Mouse (Mus musculus): ENCODE results near the gene Pdia4.
"Not testable (repeated sequence)": the region's sequence is repeated elsewhere in the genome, so short reads cannot be mapped to it uniquely, and the experiment has no call there.

Gene Pdia4

DNA sequence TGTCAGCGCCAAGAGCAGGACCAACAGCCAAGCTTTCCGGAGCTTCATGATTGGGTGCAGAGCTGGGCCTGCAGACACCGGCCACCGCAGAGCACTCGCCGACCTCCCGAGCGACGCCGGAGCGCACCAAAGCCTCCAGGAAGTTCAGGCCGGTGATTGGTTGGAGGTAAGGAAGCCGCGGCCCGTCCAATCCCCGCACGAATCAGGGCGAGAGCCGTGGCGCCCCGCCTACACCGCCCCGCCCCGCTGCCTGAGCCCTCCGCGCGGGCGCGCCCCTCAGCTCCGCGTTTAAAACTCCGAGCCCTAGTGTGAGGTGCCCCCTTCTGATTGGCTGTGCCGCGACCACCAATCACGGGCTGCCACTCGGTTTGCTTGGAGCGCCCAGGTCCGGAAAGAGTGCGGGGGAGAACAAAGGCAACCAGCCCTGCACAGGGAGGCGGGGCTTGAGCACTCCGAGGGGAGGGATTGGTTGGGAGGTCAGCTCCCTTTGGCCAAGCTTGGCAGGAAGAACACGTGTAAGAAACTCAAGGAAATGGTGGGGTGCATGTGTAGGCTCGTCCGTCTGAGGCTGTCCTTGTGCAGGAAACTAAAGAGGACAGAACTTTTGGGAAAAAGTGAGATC, at the start of gene Pdia4:
Gene Pdia4 (minus strand): TSS at position 174 of the 622 bp plus-strand sequence.
- peak; percentile 97 to 98 for DNase-seq (ENCODE audit: low spot score in 2 of 2)

DNA sequence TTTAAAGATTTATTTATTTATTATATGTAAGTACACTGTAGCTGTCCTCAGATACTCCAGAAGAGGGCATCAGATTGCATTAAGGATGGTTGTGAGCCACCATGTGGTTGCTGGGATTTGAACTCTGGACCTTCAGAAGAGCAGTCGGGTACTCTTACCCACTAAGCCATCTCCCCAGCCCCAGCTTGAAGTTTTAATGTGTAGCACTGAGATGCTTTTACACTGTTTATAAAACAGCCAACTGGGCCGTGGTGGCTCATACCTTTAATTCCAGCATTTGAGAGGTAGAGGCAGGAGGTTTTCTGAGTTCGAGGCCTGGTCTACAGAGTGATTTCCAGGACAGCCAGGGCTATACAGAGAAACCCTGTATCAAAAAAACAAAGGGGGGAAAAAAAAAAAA, 44.5 kb upstream of the Pdia4 start:
- DNase-seq (ENCODE audit: low spot score in 2 of 2): not testable (repeated sequence)

DNA sequence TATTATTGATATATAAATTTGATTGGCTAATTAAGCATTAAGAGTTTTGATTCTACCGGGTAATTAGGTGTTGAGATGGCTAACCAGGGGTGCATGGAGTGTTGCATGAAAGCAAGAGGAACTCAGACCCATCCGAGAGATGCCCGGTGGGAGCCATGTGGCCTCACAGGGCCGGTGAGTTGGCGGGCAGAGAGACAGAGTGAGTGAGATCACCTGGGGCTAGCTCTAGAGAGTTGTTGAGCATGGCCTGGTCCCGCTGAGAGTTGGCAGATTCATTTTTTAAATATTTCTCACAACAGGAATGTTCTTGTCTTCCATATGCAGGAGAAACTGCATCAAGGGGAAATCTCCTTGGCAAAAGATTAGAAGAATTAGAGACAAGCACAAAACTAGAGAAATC, 44.0 kb upstream of the Pdia4 start:
- DNase-seq (ENCODE audit: low spot score in 2 of 2): no peak

DNA sequence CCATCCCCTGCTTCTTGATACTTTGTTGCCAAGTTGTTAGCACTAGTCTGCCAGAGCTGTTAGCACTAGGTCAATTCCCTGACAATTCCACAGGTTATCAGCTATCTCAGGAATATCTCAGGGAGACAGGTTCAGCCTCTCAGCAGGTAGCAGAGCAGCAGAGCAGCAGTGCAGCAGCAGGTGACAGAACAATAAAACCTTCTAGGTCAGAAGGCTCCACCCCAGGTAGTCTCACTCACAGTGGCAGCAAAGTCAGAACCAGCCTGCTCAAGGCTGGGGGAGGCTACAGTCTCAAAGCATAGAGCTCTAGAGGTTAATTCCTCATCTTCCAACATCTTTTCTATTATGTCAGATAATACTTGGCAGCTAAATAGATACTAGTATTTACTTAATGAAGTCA, 32.5 kb upstream of the Pdia4 start:
- no peak for DNase-seq (ENCODE audit: low spot score in 2 of 2)

DNA sequence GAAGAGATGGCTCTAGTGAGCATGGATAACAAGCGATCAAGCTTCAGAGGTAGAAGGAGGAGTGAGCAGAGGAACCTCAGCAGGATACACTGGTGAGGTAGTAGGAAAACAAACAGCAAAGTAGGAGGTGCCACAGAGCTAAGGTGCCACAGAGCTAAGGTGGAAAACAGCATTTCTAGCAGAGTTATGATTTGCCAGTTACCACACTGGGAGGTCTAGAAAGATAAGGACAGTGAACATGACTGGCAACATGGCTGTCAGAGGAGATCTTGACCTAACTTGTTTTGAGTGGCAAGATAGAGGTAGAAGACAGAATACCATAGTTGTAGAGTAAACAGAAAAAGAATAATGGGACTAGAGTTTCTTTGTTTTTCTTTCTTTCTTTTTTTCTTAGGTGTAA, 29.1 kb upstream of the Pdia4 start:
- DNase-seq (ENCODE audit: low spot score in 2 of 2): no peak

DNA sequence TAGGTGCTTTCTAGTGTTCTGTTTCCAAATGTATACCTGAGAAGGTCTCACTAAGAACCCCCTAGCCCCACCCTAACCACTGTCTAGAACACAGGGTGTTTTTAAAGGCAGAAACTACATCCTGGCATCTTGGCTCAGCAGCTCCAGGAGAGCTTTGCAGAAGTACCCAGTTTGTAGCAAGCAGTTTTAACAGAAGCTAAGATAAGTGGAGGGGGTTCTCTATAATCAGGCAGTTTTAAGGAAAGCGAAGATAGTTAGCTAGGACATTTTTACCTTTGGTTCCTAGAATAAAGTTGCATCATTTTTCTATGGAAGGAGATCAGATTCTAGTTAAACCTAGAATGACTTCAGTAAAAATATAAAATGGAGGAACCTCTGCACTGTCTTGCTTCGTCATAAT, 28.6 kb upstream of the Pdia4 start:
- no peak for DNase-seq (ENCODE audit: low spot score in 2 of 2)

DNA sequence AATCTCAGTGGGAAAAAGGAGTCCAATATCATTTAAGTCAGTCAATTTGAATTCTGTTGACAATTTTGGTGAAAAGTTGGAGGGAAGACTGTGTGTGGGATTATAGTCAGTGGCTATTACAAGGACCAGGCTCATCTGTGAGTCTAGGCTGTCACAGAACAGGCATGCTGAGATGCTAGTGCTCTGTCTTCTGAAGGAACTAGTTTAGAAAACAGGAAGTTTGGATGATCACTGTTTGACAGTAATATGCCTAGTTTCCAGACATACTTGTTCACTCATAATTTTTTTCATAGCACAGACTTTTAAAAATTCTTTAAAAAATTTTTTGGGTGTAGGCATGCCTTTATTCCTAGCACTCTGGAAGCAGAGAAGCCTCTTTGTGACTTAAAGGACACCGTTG, 27.8 kb upstream of the Pdia4 start:
- no peak for DNase-seq (ENCODE audit: low spot score in 2 of 2)

DNA sequence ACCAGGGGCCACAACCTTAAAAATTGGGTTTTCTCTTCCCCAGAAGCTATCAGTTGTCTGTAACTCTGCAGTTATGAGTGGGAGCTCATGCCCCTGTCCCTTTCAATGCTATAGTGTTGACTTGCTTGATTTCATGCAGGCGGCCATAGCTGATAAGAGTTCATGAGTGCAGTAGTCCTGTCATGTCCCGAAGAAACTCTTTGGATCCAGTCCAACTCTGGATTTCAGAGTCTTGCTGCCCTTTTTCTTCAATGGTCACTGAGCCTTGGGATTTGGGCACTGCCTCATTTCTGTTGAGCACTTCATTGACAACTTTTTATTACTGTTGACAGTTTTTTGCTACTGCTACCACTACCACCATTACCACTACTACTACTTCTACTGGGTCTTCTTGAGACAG, 24.4 kb upstream of the Pdia4 start:
- DNase-seq (ENCODE audit: low spot score in 2 of 2): no peak

DNA sequence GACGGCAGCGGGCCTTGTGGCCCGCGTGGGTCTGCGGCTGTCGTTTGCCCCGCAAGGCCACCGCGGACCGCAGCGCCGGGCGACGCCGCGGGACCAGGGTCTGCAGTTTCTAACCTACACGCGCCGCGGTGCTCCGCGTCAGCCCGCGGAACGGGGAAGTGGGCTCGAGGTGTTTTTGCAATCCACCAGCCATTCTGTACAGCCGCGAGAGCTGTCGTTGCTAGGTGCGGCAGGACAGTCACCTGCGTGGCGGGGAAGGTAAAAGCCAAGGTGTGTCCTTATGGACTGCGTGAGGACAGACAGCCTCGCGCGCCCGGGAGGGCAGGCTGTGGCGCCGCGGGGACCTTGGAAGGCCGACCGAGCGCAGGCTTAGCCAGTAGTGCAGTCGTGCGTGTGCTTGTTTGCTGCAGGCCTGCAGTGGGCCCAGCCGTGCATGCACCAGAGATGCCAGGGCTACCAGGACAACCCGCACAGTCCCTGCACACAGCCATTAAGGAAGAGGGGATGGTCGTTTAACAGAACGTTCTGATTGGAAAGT, 22.8 kb upstream of the Pdia4 start:
- DNase-seq (ENCODE audit: low spot score in 2 of 2): peak; percentile 41 to 43

DNA sequence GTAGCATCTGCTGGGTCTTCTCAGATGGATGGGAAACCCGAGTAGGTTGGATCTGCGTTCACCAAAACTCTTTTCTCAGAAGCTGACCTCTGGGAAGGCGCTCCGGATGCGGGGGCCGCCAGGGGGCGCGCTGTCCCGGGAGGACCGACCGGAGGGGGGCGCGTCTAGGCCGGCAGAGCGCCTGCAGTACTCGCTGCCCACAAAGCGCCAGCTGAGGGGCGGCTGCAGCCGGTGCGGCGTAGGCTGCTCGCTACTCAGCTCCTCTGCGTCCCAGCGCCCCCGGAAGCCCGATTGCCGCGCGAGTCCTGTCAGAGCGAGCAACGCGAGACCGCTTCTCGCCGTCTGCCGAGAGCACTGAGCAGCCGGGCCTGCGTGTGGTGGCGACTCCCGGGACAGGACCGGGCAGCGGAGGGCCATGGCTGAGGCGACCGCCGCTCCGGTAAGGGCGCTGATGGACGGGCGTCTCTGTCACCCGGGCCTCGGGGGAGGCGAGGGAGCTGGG, 22.3 kb upstream of the Pdia4 start, which contains the start of gene Zfp398:
Gene Zfp398 (plus strand): TSS at position 180 of the 502 bp plus-strand sequence.
- DNase-seq (ENCODE audit: low spot score in 2 of 2): peak; percentile 87 to 92

DNA sequence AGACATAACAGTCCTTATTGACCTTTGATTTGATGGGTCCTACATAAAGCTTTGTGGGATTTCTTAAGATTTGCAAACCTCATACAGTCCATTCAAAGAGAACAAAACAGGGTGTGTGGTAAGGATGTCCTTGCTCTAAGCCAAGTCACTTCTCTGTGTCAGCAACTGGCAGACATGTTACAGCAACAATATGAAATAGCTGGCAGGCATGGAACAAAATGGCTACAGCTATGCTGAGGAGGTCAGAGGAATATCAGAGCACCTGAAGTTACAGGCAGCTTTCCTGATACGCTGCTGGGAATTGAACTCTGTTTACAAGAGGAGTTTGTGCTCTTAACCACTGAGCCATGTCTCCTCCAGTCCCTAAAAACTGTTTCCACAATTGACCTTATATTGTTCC, 19.0 kb upstream of the Pdia4 start:
- DNase-seq (ENCODE audit: low spot score in 2 of 2): no peak

DNA sequence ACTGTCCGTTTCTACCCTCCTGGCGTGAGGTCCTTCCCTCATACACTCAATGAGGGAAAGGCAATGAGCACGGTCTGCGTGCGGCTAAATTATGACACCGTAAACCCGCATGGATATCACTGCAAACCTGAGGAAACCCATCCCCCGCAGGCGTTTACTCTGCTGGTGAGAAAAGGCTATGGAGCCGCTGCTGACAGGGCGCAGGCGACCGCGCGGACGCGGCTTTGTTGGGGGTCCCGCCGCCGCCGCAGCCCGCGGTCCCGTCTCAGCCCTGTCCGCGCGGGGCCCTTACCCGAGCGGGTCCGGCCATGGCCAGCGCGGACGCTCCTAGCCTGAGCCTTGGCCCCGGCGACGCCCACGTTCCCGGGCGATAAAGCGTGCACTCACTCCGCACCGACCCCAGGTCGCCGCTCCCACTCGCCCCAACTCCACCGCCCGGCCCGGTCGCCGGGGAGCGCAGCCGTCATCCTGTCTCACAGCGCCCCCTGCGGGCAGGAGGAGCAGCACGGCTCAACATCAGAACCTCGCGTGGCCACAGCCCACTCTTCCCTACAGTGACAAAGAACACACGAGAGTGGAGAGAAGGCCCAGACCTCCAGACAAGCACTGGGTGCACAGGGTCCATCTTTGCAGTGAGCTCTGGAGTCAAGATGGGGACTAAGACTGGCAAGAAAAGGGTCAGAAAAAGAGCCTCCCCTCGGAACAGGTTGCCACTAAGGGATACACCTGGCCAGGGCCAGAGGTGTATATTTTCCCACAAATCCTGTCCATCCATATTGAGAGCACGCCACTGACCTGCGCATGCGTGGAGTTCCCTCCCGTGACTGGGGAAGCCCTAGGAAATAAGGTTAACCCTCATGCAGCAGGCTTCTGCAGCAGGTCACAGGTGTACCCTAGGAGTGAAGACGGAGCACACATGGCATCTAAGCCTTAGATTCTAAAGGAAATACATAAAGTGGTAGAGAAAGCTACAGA, 17.2 kb upstream of the Pdia4 start, which contains the start of gene Zfp786:
Gene Zfp786 (minus strand): TSS at position 764 of the 975 bp plus-strand sequence.
- DNase-seq (ENCODE audit: low spot score in 2 of 2): peak; percentile 82 to 89

DNA sequence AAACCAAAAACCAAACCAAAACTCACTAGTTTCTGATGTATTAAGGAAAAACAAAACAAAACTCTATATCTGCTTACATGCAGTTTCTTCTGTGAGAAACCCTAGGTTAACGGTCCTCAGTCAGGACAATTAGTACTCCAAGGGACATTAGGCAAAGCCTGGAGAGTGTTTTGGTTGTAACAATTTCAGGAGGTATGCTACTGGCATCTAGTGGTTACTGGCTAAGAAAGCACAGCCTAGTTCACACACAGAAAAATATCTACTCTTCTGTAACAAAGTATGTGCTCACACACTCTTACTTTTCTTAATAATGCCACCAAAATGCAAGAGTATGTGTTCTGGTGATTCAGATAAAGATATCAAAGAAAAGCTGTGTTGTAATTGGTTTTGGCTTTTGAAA, 15.7 kb upstream of the Pdia4 start:
- DNase-seq (ENCODE audit: low spot score in 2 of 2): no peak

DNA sequence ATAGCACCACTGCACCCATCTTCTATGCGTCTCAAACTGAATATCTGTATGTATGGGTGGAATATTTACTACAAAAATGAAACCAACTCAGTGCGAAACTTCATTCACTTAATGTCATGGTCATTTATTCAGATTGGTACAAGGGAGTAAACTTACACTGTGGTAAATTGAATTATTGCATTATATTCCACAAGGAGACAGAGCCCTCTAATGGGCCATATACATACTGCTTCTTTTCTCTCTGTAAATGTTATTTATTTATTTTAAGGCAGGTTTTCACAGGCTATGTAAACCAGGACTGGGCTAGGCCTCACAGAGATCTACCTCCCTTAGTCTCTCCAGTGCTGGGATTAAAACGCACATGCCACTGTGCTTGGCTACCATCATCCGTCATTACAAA, 14.2 kb upstream of the Pdia4 start:
- DNase-seq (ENCODE audit: low spot score in 2 of 2): no peak

DNA sequence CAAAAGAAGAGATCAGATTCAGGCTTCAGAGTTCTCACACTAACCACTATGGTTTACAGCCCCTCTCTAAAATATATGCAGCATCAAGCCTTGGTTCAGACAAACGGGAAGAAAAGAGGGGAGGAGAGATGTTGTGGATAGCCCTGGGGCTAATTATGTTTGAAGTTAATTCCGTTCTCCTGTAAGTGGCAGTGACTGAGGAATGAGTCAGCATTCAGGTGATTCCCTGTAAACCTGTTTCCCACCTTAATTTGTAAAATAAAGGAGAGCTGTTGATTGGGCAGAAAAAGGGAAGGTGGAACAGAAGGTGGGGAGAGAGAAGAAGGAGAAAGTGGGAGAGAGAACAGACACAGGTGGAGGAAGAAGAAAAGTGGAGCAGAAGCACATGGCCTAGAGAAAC, 11.0 kb upstream of the Pdia4 start:
- no peak for DNase-seq (ENCODE audit: low spot score in 2 of 2)

DNA sequence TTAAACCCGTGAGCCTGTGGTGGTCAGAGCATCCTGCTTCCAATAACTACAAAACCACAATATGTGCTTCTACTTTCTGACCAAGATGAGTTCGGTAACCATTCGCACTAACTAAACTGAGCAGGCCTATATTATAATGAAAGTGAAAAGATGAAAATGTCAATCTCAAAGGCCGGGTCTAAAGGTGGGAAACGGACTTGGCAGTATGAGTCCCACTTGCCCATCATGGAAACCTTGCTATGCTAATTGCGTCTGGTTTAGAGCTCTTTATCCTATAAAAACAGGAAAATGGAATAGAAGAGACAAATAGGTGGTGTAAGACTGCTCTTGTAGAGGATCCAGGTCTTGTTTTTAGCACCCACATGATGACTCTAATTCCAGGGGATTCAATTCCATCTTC, 8.5 kb upstream of the Pdia4 start:
- no peak for DNase-seq (ENCODE audit: low spot score in 2 of 2)

DNA sequence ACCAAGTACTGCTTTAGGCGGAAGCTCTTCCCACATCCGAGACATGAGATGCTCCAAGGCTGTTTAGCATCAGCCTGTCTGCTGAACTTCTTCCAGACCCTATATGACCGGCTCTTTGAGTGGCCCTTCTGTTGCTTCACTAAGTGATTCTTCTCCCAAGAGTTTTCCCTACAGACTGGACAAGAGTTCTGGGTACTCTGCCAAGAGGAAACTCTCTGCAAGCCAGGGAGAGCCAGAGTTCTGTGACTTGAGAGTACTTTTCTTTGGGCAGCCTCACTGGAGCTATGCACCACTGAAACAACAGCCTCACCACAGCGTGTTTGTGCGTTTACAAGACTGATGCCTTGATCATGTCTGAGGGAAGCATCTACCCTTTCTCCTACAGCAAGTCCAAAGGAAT, 8.0 kb upstream of the Pdia4 start:
- no peak for DNase-seq (ENCODE audit: low spot score in 2 of 2)

DNA sequence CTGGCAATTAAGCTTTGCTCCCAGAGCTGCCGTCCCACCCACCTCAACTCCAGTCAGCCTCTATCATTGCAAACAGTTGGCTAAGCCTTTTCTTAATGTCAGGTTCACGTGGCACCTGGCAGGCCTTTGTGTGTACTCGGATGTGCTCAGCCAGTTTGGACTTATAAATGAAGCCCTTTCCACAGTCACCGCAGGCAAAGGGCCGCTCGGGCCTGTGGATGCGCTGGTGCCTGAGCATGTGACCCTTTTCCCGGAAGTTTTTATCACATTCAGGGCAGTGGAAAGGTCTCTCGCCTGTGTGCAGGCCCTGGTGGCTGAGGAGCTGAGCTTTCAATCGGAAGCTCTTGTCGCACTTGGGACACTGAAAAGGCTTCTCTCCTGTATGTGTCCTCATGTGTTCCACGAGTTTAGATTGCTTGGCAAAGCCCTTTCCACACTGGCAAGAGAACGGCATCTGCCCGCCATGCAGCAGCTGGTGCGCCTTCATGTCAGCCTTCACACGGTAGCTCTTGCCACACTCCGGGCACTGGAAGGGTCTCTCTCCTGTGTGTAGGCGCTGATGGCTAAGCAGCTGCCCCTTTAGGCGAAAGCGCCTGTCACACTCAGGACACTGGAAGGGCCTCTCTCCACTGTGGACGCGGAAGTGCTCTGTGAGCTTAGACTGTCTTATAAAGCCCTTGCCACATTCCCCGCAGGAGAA, 6.5 kb upstream of the Pdia4 start:
- DNase-seq (ENCODE audit: low spot score in 2 of 2): no peak

DNA sequence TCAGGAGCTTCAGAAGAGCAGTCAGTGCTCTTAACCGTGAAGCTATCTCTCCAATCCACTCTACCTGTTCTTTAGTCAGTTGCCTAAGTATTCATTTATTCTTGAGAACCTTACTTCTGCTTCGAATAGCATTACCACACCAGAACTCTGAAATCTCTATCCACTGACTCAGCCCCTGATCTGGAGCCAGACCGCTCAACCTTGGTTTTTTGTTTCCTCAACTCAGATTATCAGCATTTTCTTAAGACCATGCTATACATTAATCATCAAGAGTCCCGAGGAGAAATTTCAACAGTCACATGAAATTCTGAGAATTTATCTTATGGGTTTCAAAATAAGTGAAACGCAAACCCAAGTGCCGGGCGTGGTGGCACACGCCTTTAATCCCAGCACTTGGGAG, 5.5 kb upstream of the Pdia4 start:
- DNase-seq (ENCODE audit: low spot score in 2 of 2): no peak

DNA sequence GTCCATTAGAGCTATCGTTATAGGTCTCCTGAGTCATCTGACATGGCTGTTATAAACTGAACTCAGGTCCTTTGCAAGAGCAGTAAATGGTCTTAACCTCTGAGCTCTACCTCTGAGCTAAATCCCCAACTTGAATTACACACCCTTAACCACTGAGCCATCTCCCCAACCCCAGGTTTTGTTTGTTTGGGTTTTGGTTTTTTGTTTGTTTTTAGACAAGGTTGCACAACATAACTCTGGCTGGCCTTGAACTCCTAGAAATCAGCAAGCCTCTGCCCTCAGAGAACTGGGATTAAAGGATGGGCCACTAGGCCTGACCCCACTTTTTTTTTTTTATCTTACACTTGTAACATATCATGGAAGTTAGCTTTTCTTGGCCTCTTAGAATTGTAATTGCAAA, 2.9 kb upstream of the Pdia4 start:
- no peak for DNase-seq (ENCODE audit: low spot score in 2 of 2)

DNA sequence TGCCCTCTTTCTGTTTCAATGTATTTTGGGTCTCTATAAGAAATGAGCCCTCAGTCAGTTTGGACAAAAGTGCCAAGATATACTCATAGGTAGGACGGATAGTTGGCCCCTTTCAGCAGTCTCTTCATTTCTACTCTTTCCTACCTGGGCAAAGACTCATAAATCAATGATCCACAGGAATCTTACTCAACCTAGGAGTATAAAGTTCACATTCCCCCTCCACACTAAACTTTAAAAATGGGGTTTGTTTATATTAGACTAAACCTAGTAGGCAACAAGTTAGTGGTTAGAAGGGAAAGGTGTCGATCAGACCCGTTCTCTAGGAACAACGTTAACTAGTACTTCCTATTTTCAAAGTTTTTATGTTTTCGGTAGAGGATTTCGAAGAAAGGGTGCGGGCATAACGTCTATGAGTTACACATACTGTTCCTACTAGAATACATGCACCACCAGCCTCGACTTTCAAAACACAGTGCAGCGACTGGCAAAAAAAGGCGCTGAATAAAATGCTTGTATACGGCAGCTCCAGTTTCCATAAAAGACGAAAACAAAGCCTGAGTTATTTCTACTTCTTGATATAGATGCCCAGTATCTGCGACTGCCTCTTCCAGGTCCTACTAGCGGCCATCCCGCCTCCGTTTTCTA, 837 bp downstream of the Pdia4 start:
- no peak for DNase-seq (ENCODE audit: low spot score in 2 of 2)
